Mouse (Mus musculus) frontal cortex, postnatal 36 days (tissue): Measurements from ENCODE around the gene Faf2.

Experiments
- DNase-seq, 2 experiments: peaks; one replicate each; pipeline ENCODE4 v3.0.0; 2022; ENCODE audit warnings: low spot score in 2 of 2

Gene Faf2

GRCm38 (mm10) chr13:54710866-54711265 is 89.3 kb downstream of the Faf2 start:
- no peak for DNase-seq
